Mouse (Mus musculus) mesoderm, embryonic 11.5 days (tissue): ENCODE data around the gene Ubr4.

ENCODE experiments used
- DNase-seq: peaks from one replicate; pipeline ENCODE4 v3.0.0-alpha.2; 2012; ENCODE audit warnings: low read depth, low spot score

Gene Ubr4

GRCm38 (mm10) chr4:139535719-139536118 lies 183.3 kb downstream of the Ubr4 start:
- no peak for DNase-seq

DNA sequence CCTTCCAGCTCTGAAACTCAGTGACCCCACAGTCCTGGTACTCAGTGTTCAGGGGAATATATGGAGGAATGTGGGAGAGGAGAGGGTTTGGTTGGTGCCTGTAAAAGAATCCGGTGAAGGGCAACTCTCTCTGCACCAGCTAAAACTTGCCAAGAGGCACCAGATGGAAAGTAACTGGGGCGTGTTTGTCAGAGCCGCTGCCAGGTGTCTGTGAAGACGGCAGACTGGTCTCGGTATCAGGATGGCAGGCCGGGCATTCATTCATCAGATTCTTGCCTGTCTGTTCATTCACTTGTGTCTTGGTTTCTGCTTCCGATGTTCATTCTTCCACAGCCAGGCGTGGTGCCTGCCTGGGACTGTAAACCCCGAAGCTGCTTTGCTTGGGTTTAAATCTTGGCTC lies 184.3 kb downstream of the Ubr4 start:
- no peak for DNase-seq
